ENCODE assay signal across 22 mouse cellular contexts in the genomic region with DNA sequence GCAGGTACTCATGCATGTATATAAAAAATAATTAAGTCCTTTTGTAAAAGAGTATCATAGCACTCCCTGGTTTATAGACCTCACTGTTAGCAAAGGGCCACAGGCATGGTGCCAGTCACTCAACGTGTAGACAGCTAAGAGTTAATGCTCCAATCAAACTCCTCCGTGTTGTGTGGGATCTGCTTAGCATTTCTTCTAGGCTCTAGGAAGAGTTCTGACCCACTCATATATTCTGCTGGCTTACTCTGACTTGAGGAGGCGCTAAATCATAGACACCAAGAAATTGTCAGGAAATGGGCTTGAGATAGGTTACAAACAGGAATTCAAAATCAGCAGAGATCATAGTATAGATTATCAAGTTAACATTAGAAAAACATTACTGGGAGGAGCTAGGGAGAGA. TPM values are rescaled to one million over a fixed set of nuclear protein-coding genes. Genes with fewer than 3 reads are reported as not detected.
DNase-seq lines count a peak whose midpoint lies in the region; ATAC-seq and TF ChIP-seq lines count a peak whose summit lies in the region.
"Had no signal": no experiment of that assay in that cellular context is flagged by ENCODE, and none has a peak within 500 bp of the region (broad histone marks: within the 10 kb centered on the region; RNA-seq: fewer than 3 reads in every experiment).

No protein-coding gene starts in this region.

- intact Hi-C loops in left cerebral cortex, adult 2 months (cut with DNase I), result no loop called here

- H3K27me3 ChIP-seq in limb, embryonic 12.5 days, result no peaks in the 10 kb centered on the region
- no peaks in the 10 kb centered on the region for H3K27me3 ChIP-seq in midbrain, embryonic 16.5 days (ENCODE audit: control insufficient read depth, insufficient read depth, low read depth, low read length)
- H3K27me3 ChIP-seq: embryonic facial prominence, embryonic 15.5 days; heart, embryonic 15.5 days had no signal

- H3K4me2 ChIP-seq in limb, embryonic 12.5 days, result no peak overlapping the region
- H3K4me2 ChIP-seq in midbrain, embryonic 16.5 days (ENCODE audit: low read length), result no peak overlapping the region
- H3K4me2 ChIP-seq: embryonic facial prominence, embryonic 15.5 days; heart, embryonic 11.5 days; heart, embryonic 15.5 days; hindbrain, embryonic 14.5 days had no signal

- H3K27ac ChIP-seq in left cerebral cortex, adult 2 months, result peak overlapping the region; percentile 24; the same call in 1 of the 2 replicates
- peak overlapping the region; percentile 86 for H3K27ac ChIP-seq in limb, embryonic 12.5 days
- H3K27ac ChIP-seq in olfactory bulb, adult 2 months (ENCODE audit: insufficient read depth, low read depth, low read length), result peak overlapping the region; percentile 60; the same call in 1 of the 2 replicates
- no peak overlapping the region for H3K27ac ChIP-seq in midbrain, embryonic 16.5 days (ENCODE audit: low read length)
- H3K27ac ChIP-seq: embryonic facial prominence, embryonic 15.5 days; forebrain, embryonic 10.5 days; heart, embryonic 15.5 days; hindbrain, embryonic 14.5 days had no signal

- H3K9ac ChIP-seq in limb, embryonic 12.5 days (replicated peaks), result no peak overlapping the region
- no peak overlapping the region for H3K9ac ChIP-seq in midbrain, embryonic 16.5 days (ENCODE audit: low read depth, low read length)
- H3K9ac ChIP-seq: embryonic facial prominence, embryonic 15.5 days; forebrain, postnatal 0 days; heart, embryonic 15.5 days; hindbrain, embryonic 14.5 days had no signal

- H3K36me3 ChIP-seq in limb, embryonic 12.5 days, result no peaks in the 10 kb centered on the region
- H3K36me3 ChIP-seq in midbrain, embryonic 16.5 days (ENCODE audit: control insufficient read depth, insufficient read depth, low read length), result no peaks in the 10 kb centered on the region
- H3K36me3 ChIP-seq: embryonic facial prominence, embryonic 15.5 days; forebrain, embryonic 10.5 days; heart, embryonic 15.5 days had no signal

- H3K4me3 ChIP-seq in left cerebral cortex, adult 2 months, result no peak overlapping the region
- H3K4me3 ChIP-seq in limb, embryonic 12.5 days (replicated peaks), result no peak overlapping the region
- no peak overlapping the region for H3K4me3 ChIP-seq in olfactory bulb, adult 2 months (ENCODE audit: insufficient read depth, low read depth, low read length)
- H3K4me3 ChIP-seq in midbrain, embryonic 16.5 days (ENCODE audit: low read depth, low read length), result no peak overlapping the region
- H3K4me3 ChIP-seq: embryonic facial prominence, embryonic 15.5 days; erythroblast, embryonic 14.5 days; forebrain, embryonic 10.5 days; heart, embryonic 15.5 days had no signal

- no peak for TF ChIP-seq POLR2A in olfactory bulb, adult 2 months (IDR thresholded peaks at IDR 0.05; ENCODE audit: insufficient read depth, low read depth, low read length)

- 73% methylated on average over 3 of the region's 3 CpGs for WGBS in limb, embryonic 12.5 days
- 59% methylated on average over 3 of the region's 3 CpGs for WGBS in olfactory bulb, adult 2 months
- 91% methylated on average over 3 of the region's 3 CpGs for WGBS in midbrain, embryonic 16.5 days

- no peaks in the 10 kb centered on the region for H3K9me3 ChIP-seq in limb, embryonic 12.5 days
- 0 out of 2 replicates have a peak, but pooled peaks cover 2% of the 10 kb centered on the region for H3K9me3 ChIP-seq in midbrain, embryonic 16.5 days (replicated peaks; ENCODE audit: control insufficient read depth, low read length, poor library complexity, severe bottlenecking)
- H3K9me3 ChIP-seq: embryonic facial prominence, embryonic 15.5 days; forebrain, embryonic 10.5 days; heart, embryonic 15.5 days had no signal

- peaks cover 28% of the 10 kb centered on the region for H3K4me1 ChIP-seq in limb, embryonic 12.5 days (replicated peaks)
- peaks cover 13% of the 10 kb centered on the region for H3K4me1 ChIP-seq in olfactory bulb, adult 2 months (ENCODE audit: control insufficient read depth, insufficient read depth, low read length)
- no peaks in the 10 kb centered on the region for H3K4me1 ChIP-seq in midbrain, embryonic 16.5 days (ENCODE audit: control insufficient read depth, insufficient read depth, low read length)
- H3K4me1 ChIP-seq: embryonic facial prominence, embryonic 15.5 days; forebrain, embryonic 10.5 days; heart, embryonic 15.5 days had no signal

- ATAC-seq in frontal cortex, adult (ENCODE audit: low TSS enrichment), result peak; percentile 77
- ATAC-seq in limb, embryonic 12.5 days (ENCODE audit: insufficient number of reproducible peaks, insufficient read depth, low FRiP score, low TSS enrichment, low read depth), result no peak
- ATAC-seq in midbrain, embryonic 16.5 days, result no peak
- ATAC-seq: forebrain, postnatal 0 days had no signal

- TF ChIP-seq CTCF in left cerebral cortex, adult 2 months (IDR thresholded peaks at IDR 0.05), result no peak
- TF ChIP-seq CTCF in olfactory bulb, adult 2 months (IDR thresholded peaks at IDR 0.05; ENCODE audit: insufficient read depth, low read depth, low read length), result no peak

- no peak for DNase-seq in frontal cortex, postnatal 10 days (ENCODE audit: low spot score in 2 of 2)
- no peak for DNase-seq in left cerebral cortex, adult 2 months (ENCODE audit: extremely low spot score in 1 of 2, low spot score in 2 of 2)
- DNase-seq in left cerebral cortex, adult 9 months (ENCODE audit: low spot score in 2 of 2), result no peak
- DNase-seq: adrenal gland, postnatal 25 days; cerebellum, adult 8-10 months; cerebellum, postnatal 14 days; embryo, embryonic 11 days; forebrain, postnatal 0 days; gastrocnemius, postnatal 36 days; heart, adult 18-20 months; heart, postnatal 14 days had no signal

RNA-seq across cellular contexts. Expression of gene Mfap3l, which starts 13.3 kb away (rescaled TPM):
- total RNA-seq in left cerebral cortex, adult 2 months (2021), result 10 to 100 TPM; 53.3 to 56.4 TPM
- 2.2 and 2.7 TPM in 2 replicates for polyA plus RNA-seq in limb, embryonic 12.5 days (2016; fragmentation: Nextera tagmentation; extraction: Ambion mirVana)
- not detected in 2 replicates for polyA plus RNA-seq in olfactory bulb, adult 2 months (2012; ENCODE audit: insufficient read depth, insufficient read length, low replicate concordance, missing spikeins)
- polyA plus RNA-seq in midbrain, embryonic 16.5 days (2015; fragmentation: Nextera tagmentation; extraction: Ambion mirVana), result 2.6 and 2.7 TPM in 2 replicates
- total RNA-seq: MEL had no signal
- polyA plus RNA-seq: erythroblast, embryonic 14.5 days had no signal
